Comparison of ENCODE assay signal across 8 mouse cellular contexts in genomic region chr6:13601587-13601986, GRCm38 (mm10). TPM values are rescaled to one million over a fixed set of nuclear protein-coding genes. Genes with fewer than 3 reads are reported as not detected.
DNase-seq lines count a peak whose midpoint lies in the region; ATAC-seq lines count a peak whose summit lies in the region.
"Had no signal": no experiment of that assay in that cellular context is flagged by ENCODE, and none has a peak within 500 bp of the region (broad histone marks: within the 10 kb centered on the region; RNA-seq: fewer than 3 reads in every experiment).

No protein-coding gene starts in this region.

- no peak for ATAC-seq in heart, embryonic 15.5 days (replicated peaks; ENCODE audit: insufficient number of reproducible peaks, insufficient read depth, low FRiP score, low read depth)
- ATAC-seq in monocyte, adult 5-6 weeks (replicated peaks; ENCODE audit: insufficient number of reproducible peaks, low FRiP score, low TSS enrichment, poor library complexity, severe bottlenecking) = peak; percentile 90

- peaks cover 10% of the 10 kb centered on the region for H3K36me3 ChIP-seq in heart, embryonic 15.5 days

- H3K9me3 ChIP-seq in heart, embryonic 15.5 days (replicated peaks) = no peaks in the 10 kb centered on the region
- H3K9me3 ChIP-seq: midbrain, embryonic 12.5 days had no signal

- H3K9ac ChIP-seq in heart, embryonic 15.5 days = no peak overlapping the region
- H3K9ac ChIP-seq: midbrain, embryonic 12.5 days had no signal

- peak; percentile 66 for DNase-seq in right cerebral cortex, adult 18-20 months
- DNase-seq in right cerebral cortex, postnatal 4 days = no peak
- DNase-seq in cerebellum, adult 9-10 months = peak; percentile 49
- DNase-seq in left cerebral cortex, adult 18-20 months (ENCODE audit: low spot score in 2 of 2) = peak; percentile 41 to 67
- no peak for DNase-seq in urinary bladder, adult 2 months (ENCODE audit: low spot score)

- H3K4me2 ChIP-seq in heart, embryonic 15.5 days = peak overlapping the region; percentile 47
- H3K4me2 ChIP-seq: midbrain, embryonic 12.5 days had no signal

- H3K27ac ChIP-seq in heart, embryonic 15.5 days = peak overlapping the region; percentile 46
- H3K27ac ChIP-seq: midbrain, embryonic 12.5 days had no signal

- H3K27me3 ChIP-seq in heart, embryonic 15.5 days = no peaks in the 10 kb centered on the region
- H3K27me3 ChIP-seq: midbrain, embryonic 12.5 days had no signal

- peaks cover 29% of the 10 kb centered on the region for H3K4me1 ChIP-seq in heart, embryonic 15.5 days (replicated peaks)

- H3K4me3 ChIP-seq in heart, embryonic 15.5 days = peak overlapping the region; percentile 13; the same call in 1 of the 2 replicates
- H3K4me3 ChIP-seq: midbrain, embryonic 12.5 days had no signal

- WGBS in heart, embryonic 15.5 days = 24% methylated on average over 6 of the region's 6 CpGs

RNA-seq across cellular contexts. Expression of gene Tmem168, which starts 6.3 kb away (rescaled TPM):
- 30.3 and 33.0 TPM in 2 replicates for polyA plus RNA-seq in heart, embryonic 15.5 days (2015; fragmentation: Nextera tagmentation; extraction: Ambion mirVana)
- 10 to 100 TPM; 13.9 to 15.3 TPM for total RNA-seq in left cerebral cortex, adult 18-20 months (2021)
- 46.7 to 82.2 TPM (median 53.1 TPM) in 3 replicates for total RNA-seq in monocyte, adult 5-6 weeks (2017)
- polyA plus RNA-seq in urinary bladder, adult 2 months (2012; rRNA removed) = 18.2 and 19.4 TPM in 2 replicates

Comparison
In these comparisons a context has a peak if more than half of its experiments do, and no peak if none do; other contexts are left out.
1. DNase-seq: peak in right cerebral cortex, adult 18-20 months (single experiment), cerebellum, adult 9-10 months (single experiment) and left cerebral cortex, adult 18-20 months (2 of 2); none in right cerebral cortex, postnatal 4 days (single experiment) and urinary bladder, adult 2 months (single experiment).